Mouse (Mus musculus): ENCODE data around the gene Mlh1. TPM values are rescaled to one million over a fixed set of nuclear protein-coding genes. Genes with fewer than 3 reads are reported as not detected.

Mlh1 gene
- total RNA-seq, 2 experiments from 2014 or later, result 68.5 to 69.4 TPM

GRCm38 (mm10) chr9:111228446-111228845 is 43.1 kb downstream of the Mlh1 start:
- no peak for ATAC-seq (replicated peaks; ENCODE audit: low FRiP score, low TSS enrichment, poor library complexity, severe bottlenecking)

GRCm38 (mm10) chr9:111223406-111223805 is 48.2 kb downstream of the Mlh1 start:
- no peak for ATAC-seq (replicated peaks; ENCODE audit: low FRiP score, low TSS enrichment, poor library complexity, severe bottlenecking)

GRCm38 (mm10) chr9:111221580-111221979 is 50.0 kb downstream of the Mlh1 start:
- ATAC-seq (replicated peaks; ENCODE audit: low FRiP score, low TSS enrichment, poor library complexity, severe bottlenecking), result no peak

- ATAC-seq (replicated peaks; ENCODE audit: low FRiP score, low TSS enrichment, poor library complexity, severe bottlenecking), result no peak
Measured at GRCm38 (mm10) chr9:111220551-111221080, 51.0 kb downstream of the Mlh1 start.

GRCm38 (mm10) chr9:111216424-111216823 is 55.2 kb downstream of the Mlh1 start:
- ATAC-seq (replicated peaks; ENCODE audit: low FRiP score, low TSS enrichment, poor library complexity, severe bottlenecking), result no peak

- peak; percentile 98 for ATAC-seq (replicated peaks; ENCODE audit: low FRiP score, low TSS enrichment, poor library complexity, severe bottlenecking)
Measured at GRCm38 (mm10) chr9:111213501-111213900, 58.1 kb downstream of the Mlh1 start.

GRCm38 (mm10) chr9:111211122-111212041 is 60.2 kb downstream of the Mlh1 start:
- no peak for ATAC-seq (replicated peaks; ENCODE audit: low FRiP score, low TSS enrichment, poor library complexity, severe bottlenecking)

GRCm38 (mm10) chr9:111210412-111210811 is 61.2 kb downstream of the Mlh1 start:
- ATAC-seq (replicated peaks; ENCODE audit: low FRiP score, low TSS enrichment, poor library complexity, severe bottlenecking), result no peak

- no peak for ATAC-seq (replicated peaks; ENCODE audit: low FRiP score, low TSS enrichment, poor library complexity, severe bottlenecking)
Measured at GRCm38 (mm10) chr9:111209158-111209699, 62.4 kb downstream of the Mlh1 start.

- ATAC-seq (replicated peaks; ENCODE audit: low FRiP score, low TSS enrichment, poor library complexity, severe bottlenecking), result no peak
Measured at GRCm38 (mm10) chr9:111208185-111208584, 63.4 kb downstream of the Mlh1 start.

GRCm38 (mm10) chr9:111207683-111208082 is 63.9 kb downstream of the Mlh1 start:
- no peak for ATAC-seq (replicated peaks; ENCODE audit: low FRiP score, low TSS enrichment, poor library complexity, severe bottlenecking)

GRCm38 (mm10) chr9:111204601-111205375 is 66.8 kb downstream of the Mlh1 start:
- ATAC-seq (replicated peaks; ENCODE audit: low FRiP score, low TSS enrichment, poor library complexity, severe bottlenecking), result no peak

GRCm38 (mm10) chr9:111200208-111200607 is 71.4 kb downstream of the Mlh1 start:
- ATAC-seq (replicated peaks; ENCODE audit: low FRiP score, low TSS enrichment, poor library complexity, severe bottlenecking), result no peak

- no peak for ATAC-seq (replicated peaks; ENCODE audit: low FRiP score, low TSS enrichment, poor library complexity, severe bottlenecking)
Measured at GRCm38 (mm10) chr9:111198332-111198731, 73.3 kb downstream of the Mlh1 start.

- no peak for ATAC-seq (replicated peaks; ENCODE audit: low FRiP score, low TSS enrichment, poor library complexity, severe bottlenecking)
Measured at GRCm38 (mm10) chr9:111197712-111198111, 73.9 kb downstream of the Mlh1 start.

GRCm38 (mm10) chr9:111197116-111197515 is 74.5 kb downstream of the Mlh1 start:
- ATAC-seq (replicated peaks; ENCODE audit: low FRiP score, low TSS enrichment, poor library complexity, severe bottlenecking), result no peak

- ATAC-seq (replicated peaks; ENCODE audit: low FRiP score, low TSS enrichment, poor library complexity, severe bottlenecking), result no peak
Measured at GRCm38 (mm10) chr9:111193211-111193610, 78.4 kb downstream of the Mlh1 start.

- ATAC-seq (replicated peaks; ENCODE audit: low FRiP score, low TSS enrichment, poor library complexity, severe bottlenecking), result no peak
Measured at GRCm38 (mm10) chr9:111188731-111189130, 82.9 kb downstream of the Mlh1 start.

GRCm38 (mm10) chr9:111186861-111187260 is 84.7 kb downstream of the Mlh1 start:
- ATAC-seq (replicated peaks; ENCODE audit: low FRiP score, low TSS enrichment, poor library complexity, severe bottlenecking), result no peak

- no peak for ATAC-seq (replicated peaks; ENCODE audit: low FRiP score, low TSS enrichment, poor library complexity, severe bottlenecking)
Measured at GRCm38 (mm10) chr9:111184929-111185328, 86.7 kb downstream of the Mlh1 start.

All from megakaryocyte-erythroid progenitor cell, adult 5-6 weeks (primary cell).